Mouse (Mus musculus) myocyte (in vitro differentiated cells): ENCODE measurements at regions not wholly inside any gene's neighbourhood (a gene's known extent, or its start where the extent isn't known, plus 50 kb on each side); places are given as distances from the start of the nearest gene placed in this dataset.

ENCODE experiments used
- H3K27me3 ChIP-seq: one replicate; pipeline ENCODE4 v1.6.1; 2011; ENCODE audit not compliant: control insufficient read depth, insufficient read depth, insufficient read length
- H3K36me3 ChIP-seq: one replicate; pipeline ENCODE4 v1.6.1; 2011; ENCODE audit not compliant: control insufficient read depth, insufficient read depth
- H3K4me2 ChIP-seq: one replicate; pipeline ENCODE4 v1.6.1; 2011; ENCODE audit warnings: low read depth, control low read depth
- H3K4me3 ChIP-seq: one replicate; pipeline ENCODE4 v1.5.1; 2011; ENCODE audit warnings: mild to moderate bottlenecking, control low read depth, moderate library complexity
- H3K79me2 ChIP-seq: one replicate; pipeline ENCODE4 v1.6.1; 2011; ENCODE audit not compliant: control insufficient read depth, insufficient read depth
- H3ac ChIP-seq: one replicate; pipeline ENCODE4 v1.6.1; 2011; ENCODE audit not compliant: control insufficient read depth, insufficient read length
- CEBPB ChIP-seq: IDR thresholded peaks from 2 replicates; pipeline ENCODE4 v1.6.1; 2011; ENCODE audit warnings: mild to moderate bottlenecking, moderate library complexity; ENCODE audit not compliant: poor library complexity, insufficient read depth, severe bottlenecking
- E2F4 ChIP-seq: IDR thresholded peaks from one replicate; pipeline ENCODE4 v1.6.1; 2011; ENCODE audit warnings: mild to moderate bottlenecking, control low read depth, moderate library complexity; ENCODE audit not compliant: insufficient read depth
- MAX ChIP-seq: IDR thresholded peaks from one replicate; pipeline ENCODE4 v1.6.1; 2011; ENCODE audit warnings: low read depth, mild to moderate bottlenecking, control low read depth
- MYOD1 ChIP-seq, 3 experiments: IDR thresholded peaks; one replicate each; pipeline ENCODE4 v1.6.1; 2011; ENCODE audit warnings: control low read depth in 2 of 3, low read depth in 2 of 3, mild to moderate bottlenecking in 2 of 3, moderate library complexity in 1 of 3; ENCODE audit not compliant: insufficient read length in 2 of 3, control insufficient read depth in 1 of 3
- MYOG ChIP-seq, 3 experiments: IDR thresholded peaks; one replicate each; pipeline ENCODE4 v1.6.1; 2011; ENCODE audit warnings: control low read depth in 2 of 3, low read depth in 2 of 3, mild to moderate bottlenecking in 2 of 3; ENCODE audit not compliant: insufficient read length in 2 of 3, control insufficient read depth in 1 of 3, insufficient read depth in 1 of 3
- POLR2A ChIP-seq: IDR thresholded peaks from one replicate; pipeline ENCODE4 v1.6.1; 2011; ENCODE audit warnings: low read depth, mild to moderate bottlenecking, control low read depth, moderate library complexity; ENCODE audit not compliant: insufficient read length
- POLR2AphosphoS2 ChIP-seq: IDR thresholded peaks from one replicate; pipeline ENCODE4 v1.6.1; 2011; ENCODE audit warnings: low read depth, control low read depth; ENCODE audit not compliant: insufficient read length
- REST ChIP-seq: IDR thresholded peaks from one replicate; pipeline ENCODE4 v1.6.1; 2011; ENCODE audit warnings: mild to moderate bottlenecking, control low read depth, moderate library complexity; ENCODE audit not compliant: insufficient read depth, insufficient read length
- SRF ChIP-seq: IDR thresholded peaks from one replicate; pipeline ENCODE4 v1.6.1; 2011; ENCODE audit warnings: low read depth; ENCODE audit not compliant: control insufficient read depth, insufficient read length
- TCF12 ChIP-seq: IDR thresholded peaks from one replicate; pipeline ENCODE4 v1.6.1; 2011; ENCODE audit warnings: mild to moderate bottlenecking, control low read depth; ENCODE audit not compliant: poor library complexity, insufficient read depth, severe bottlenecking
- TCF3 ChIP-seq: IDR thresholded peaks from one replicate; pipeline ENCODE4 v1.6.1; 2011; ENCODE audit warnings: low read depth, control low read depth; ENCODE audit not compliant: insufficient read length
- USF1 ChIP-seq: IDR thresholded peaks from one replicate; pipeline ENCODE4 v1.6.1; 2011; ENCODE audit warnings: low read depth, mild to moderate bottlenecking, control low read depth, moderate library complexity

- TF ChIP-seq TCF3 (no peak), MAX (no peak), POLR2A (no peak), SRF (no peak), MYOG (IDR thresholded peaks at IDR 0.05; ENCODE audit: control insufficient read depth in 1 of 3, insufficient read depth in 1 of 3, insufficient read length in 2 of 3, low read depth in 2 of 3) (no peak), REST (no peak), USF1 (no peak)
- Histone ChIP-seq H3K79me2 (no peaks in the 10 kb centered on the region), H3K4me3 (no peak overlapping the region), H3K27me3 (no peaks in the 10 kb centered on the region), H3K36me3 (no peaks in the 10 kb centered on the region), H3ac (no peak overlapping the region), H3K4me2 (no peak overlapping the region)
These were observed 130.2 kb upstream of the Fstl4 start for GRCm38 (mm10) chr11:52634189-52634588.

- no peaks in the 10 kb centered on the region for H3K36me3 ChIP-seq
- H3K4me2 ChIP-seq: no peak overlapping the region
- H3K27me3 ChIP-seq: no peaks in the 10 kb centered on the region
- TF ChIP-seq POLR2AphosphoS2 (no peak), MYOG (IDR thresholded peaks at IDR 0.05; ENCODE audit: control insufficient read depth in 1 of 3, insufficient read depth in 1 of 3, insufficient read length in 2 of 3, low read depth in 2 of 3) (no peak), SRF (no peak), E2F4 (no peak), TCF3 (no peak), TCF12 (no peak), CEBPB (no peak), MYOD1 (IDR thresholded peaks at IDR 0.05; ENCODE audit: control insufficient read depth in 1 of 3, insufficient read length in 2 of 3, low read depth in 2 of 3) (no peak)
- no peak overlapping the region for H3ac ChIP-seq
- H3K4me3 ChIP-seq: no peak overlapping the region
- H3K79me2 ChIP-seq: no peaks in the 10 kb centered on the region
These were observed 128.6 kb upstream of the Fstl4 start for GRCm38 (mm10) chr11:52635716-52636389.

GRCm38 (mm10) chr11:52638939-52639338, 125.5 kb upstream of the Fstl4 start:
- H3K79me2 ChIP-seq: no peaks in the 10 kb centered on the region
- no peaks in the 10 kb centered on the region for H3K36me3 ChIP-seq
- H3K4me3 ChIP-seq: no peak overlapping the region
- H3ac ChIP-seq: no peak overlapping the region
- H3K4me2 ChIP-seq: no peak overlapping the region
- H3K27me3 ChIP-seq: no peaks in the 10 kb centered on the region
- TF ChIP-seq SRF (no peak), POLR2A (no peak), MAX (no peak), MYOD1 (IDR thresholded peaks at IDR 0.05; ENCODE audit: control insufficient read depth in 1 of 3, insufficient read length in 2 of 3, low read depth in 2 of 3) (no peak)

- Histone ChIP-seq H3K4me2 (no peak overlapping the region), H3K4me3 (no peak overlapping the region), H3ac (no peak overlapping the region), H3K36me3 (no peaks in the 10 kb centered on the region), H3K27me3 (no peaks in the 10 kb centered on the region), H3K79me2 (no peaks in the 10 kb centered on the region)
- TF ChIP-seq POLR2AphosphoS2 (no peak), TCF3 (no peak), USF1 (no peak)
These were observed 122.6 kb upstream of the Fstl4 start for GRCm38 (mm10) chr11:52641725-52642338.

GRCm38 (mm10) chr11:52644081-52644768, 120.2 kb upstream of the Fstl4 start:
- Histone ChIP-seq H3K4me2 (no peak overlapping the region), H3K79me2 (no peaks in the 10 kb centered on the region), H3K27me3 (no peaks in the 10 kb centered on the region), H3K36me3 (no peaks in the 10 kb centered on the region), H3ac (no peak overlapping the region), H3K4me3 (no peak overlapping the region)
- TF ChIP-seq CEBPB (no peak), POLR2A (no peak), POLR2AphosphoS2 (no peak), MAX (no peak), TCF12 (no peak), SRF (no peak), REST (no peak), E2F4 (no peak), MYOG (IDR thresholded peaks at IDR 0.05; ENCODE audit: control insufficient read depth in 1 of 3, insufficient read depth in 1 of 3, insufficient read length in 2 of 3, low read depth in 2 of 3) (no peak), MYOD1 (IDR thresholded peaks at IDR 0.05; ENCODE audit: control insufficient read depth in 1 of 3, insufficient read length in 2 of 3, low read depth in 2 of 3) (no peak), USF1 (no peak), TCF3 (no peak)
